In genomic region chr5:125802801-125803200, GRCm38 (mm10) we compare ENCODE assay signal across 14 mouse cellular contexts.
"Had no signal": no experiment of that assay in that cellular context is flagged by ENCODE, and none has a peak within 500 bp of the region (broad histone marks: within the 10 kb centered on the region; RNA-seq: fewer than 3 reads in every experiment).

No protein-coding gene starts in this region.

- H3K27me3 ChIP-seq: limb, embryonic 13.5 days; midbrain, embryonic 15.5 days had no signal

- H3K4me2 ChIP-seq: limb, embryonic 13.5 days; midbrain, embryonic 15.5 days had no signal

- H3K36me3 ChIP-seq: limb, embryonic 13.5 days; midbrain, embryonic 15.5 days had no signal

- H3K4me3 ChIP-seq: limb, embryonic 13.5 days; midbrain, embryonic 15.5 days had no signal

- H3K4me1 ChIP-seq: limb, embryonic 13.5 days had no signal

- DNase-seq: kidney, adult 11 months; kidney, adult 9 months; kidney, postnatal 36 days; layer of hippocampus, adult 9-11 months; layer of hippocampus, postnatal 36 days; lung, adult 18-20 months; right cerebral cortex, postnatal 4 days; spleen, adult 18-20 months; thymus, adult 2 months; thymus, postnatal 25 days had no signal

- H3K9ac ChIP-seq: limb, embryonic 13.5 days; liver, embryonic 14.5 days; midbrain, embryonic 15.5 days had no signal

- H3K9me3 ChIP-seq: limb, embryonic 13.5 days; midbrain, embryonic 15.5 days had no signal

- H3K27ac ChIP-seq: kidney, postnatal 0 days; limb, embryonic 13.5 days; liver, embryonic 14.5 days; midbrain, embryonic 15.5 days had no signal

- ATAC-seq: midbrain, embryonic 15.5 days had no signal
